Mouse (Mus musculus): ENCODE results near the gene Gp1bb. TPM values are rescaled to one million over a fixed set of nuclear protein-coding genes. Genes with fewer than 3 reads are reported as not detected.

Gp1bb gene
- 1.7 TPM in 1 of 2 replicates, not detected in the other for total RNA-seq (2015; ENCODE audit: low replicate concordance)
- 0.51 TPM in 1 of 2 replicates, not detected in the other for total RNA-seq (2017; ENCODE audit: low replicate concordance)

GRCm38 (mm10) chr16:18622019-18622418 lies at the start of gene Gp1bb:
Gene Gp1bb (minus strand): TSS chr16:18622403.
- no peak for ATAC-seq (replicated peaks; ENCODE audit: low FRiP score, poor library complexity, severe bottlenecking)

- no peak for ATAC-seq (replicated peaks; ENCODE audit: low FRiP score, poor library complexity, severe bottlenecking)
Observed at GRCm38 (mm10) chr16:18669914-18670313, 47.7 kb upstream of the Gp1bb start.

GRCm38 (mm10) chr16:18658597-18658996 lies 36.4 kb upstream of the Gp1bb start:
- no peak for ATAC-seq (replicated peaks; ENCODE audit: low FRiP score, poor library complexity, severe bottlenecking)

GRCm38 (mm10) chr16:18655372-18656098 lies 33.3 kb upstream of the Gp1bb start:
- no peak for ATAC-seq (replicated peaks; ENCODE audit: low FRiP score, poor library complexity, severe bottlenecking)

GRCm38 (mm10) chr16:18653290-18654160 lies 31.3 kb upstream of the Gp1bb start:
- no peak for ATAC-seq (replicated peaks; ENCODE audit: low FRiP score, poor library complexity, severe bottlenecking)

- ATAC-seq (replicated peaks; ENCODE audit: low FRiP score, poor library complexity, severe bottlenecking), result no peak
Observed at GRCm38 (mm10) chr16:18649126-18649525, 26.9 kb upstream of the Gp1bb start.

GRCm38 (mm10) chr16:18645329-18645728 lies 23.1 kb upstream of the Gp1bb start:
- ATAC-seq (replicated peaks; ENCODE audit: low FRiP score, poor library complexity, severe bottlenecking), result no peak

GRCm38 (mm10) chr16:18644485-18644884 lies 22.3 kb upstream of the Gp1bb start:
- ATAC-seq (replicated peaks; ENCODE audit: low FRiP score, poor library complexity, severe bottlenecking), result no peak

GRCm38 (mm10) chr16:18643406-18643998 lies 21.3 kb upstream of the Gp1bb start:
- ATAC-seq (replicated peaks; ENCODE audit: low FRiP score, poor library complexity, severe bottlenecking), result no peak

- no peak for ATAC-seq (replicated peaks; ENCODE audit: low FRiP score, poor library complexity, severe bottlenecking)
Observed at GRCm38 (mm10) chr16:18642897-18643296, 20.7 kb upstream of the Gp1bb start.

- ATAC-seq (replicated peaks; ENCODE audit: low FRiP score, poor library complexity, severe bottlenecking), result no peak
Observed at GRCm38 (mm10) chr16:18642291-18642690, 20.1 kb upstream of the Gp1bb start.

GRCm38 (mm10) chr16:18639382-18639929 lies 17.3 kb upstream of the Gp1bb start:
- no peak for ATAC-seq (replicated peaks; ENCODE audit: low FRiP score, poor library complexity, severe bottlenecking)

- ATAC-seq (replicated peaks; ENCODE audit: low FRiP score, poor library complexity, severe bottlenecking), result no peak
Observed at GRCm38 (mm10) chr16:18638396-18638795, 16.2 kb upstream of the Gp1bb start.

GRCm38 (mm10) chr16:18636804-18637203 lies 14.6 kb upstream of the Gp1bb start:
- ATAC-seq (replicated peaks; ENCODE audit: low FRiP score, poor library complexity, severe bottlenecking), result no peak

- ATAC-seq (replicated peaks; ENCODE audit: low FRiP score, poor library complexity, severe bottlenecking), result no peak
Observed at GRCm38 (mm10) chr16:18636401-18636800, 14.2 kb upstream of the Gp1bb start.

- ATAC-seq (replicated peaks; ENCODE audit: low FRiP score, poor library complexity, severe bottlenecking), result no peak
Observed at GRCm38 (mm10) chr16:18633333-18633732, 11.1 kb upstream of the Gp1bb start.

GRCm38 (mm10) chr16:18632816-18633215 lies 10.6 kb upstream of the Gp1bb start:
- no peak for ATAC-seq (replicated peaks; ENCODE audit: low FRiP score, poor library complexity, severe bottlenecking)

GRCm38 (mm10) chr16:18632059-18632458 lies 9.9 kb upstream of the Gp1bb start:
- ATAC-seq (replicated peaks; ENCODE audit: low FRiP score, poor library complexity, severe bottlenecking), result no peak

- ATAC-seq (replicated peaks; ENCODE audit: low FRiP score, poor library complexity, severe bottlenecking), result no peak
Observed at GRCm38 (mm10) chr16:18631141-18631540, 8.9 kb upstream of the Gp1bb start.

- no peak for ATAC-seq (replicated peaks; ENCODE audit: low FRiP score, poor library complexity, severe bottlenecking)
Observed at GRCm38 (mm10) chr16:18630291-18630690, 8.1 kb upstream of the Gp1bb start.
